Mouse (Mus musculus): ENCODE measurements at regions not wholly inside any gene's neighbourhood (a gene's known extent, or its start where the extent isn't known, plus 50 kb on each side); places are given as distances from the start of the nearest gene placed in this dataset.

- H3K36me3 ChIP-seq (replicated peaks; ENCODE audit: low read length), result no peaks in the 10 kb centered on the region
- H3K9me3 ChIP-seq, result peaks cover 16% of the 10 kb centered on the region
These were observed 241.9 kb downstream of the Sipa1l2 start for GRCm38 (mm10) chr8:125327551-125328262.

GRCm38 (mm10) chr8:125327006-125327405 lies 242.6 kb downstream of the Sipa1l2 start:
- no peaks in the 10 kb centered on the region for H3K36me3 ChIP-seq (replicated peaks; ENCODE audit: low read length)
- no peak overlapping the region for H3K4me3 ChIP-seq (replicated peaks)
- H3K9me3 ChIP-seq, result peaks cover 16% of the 10 kb centered on the region
- TF ChIP-seq FLI1 (IDR thresholded peaks at IDR 0.05; ENCODE audit: low read length), result no peak
- TF ChIP-seq GATA1 (IDR thresholded peaks at IDR 0.05; ENCODE audit: borderline replicate concordance, low read length), result no peak
- peaks cover 3% of the 10 kb centered on the region for H3K27me3 ChIP-seq (replicated peaks)
- no peaks in the 10 kb centered on the region for H3K4me1 ChIP-seq

More at GRCm38 (mm10) chr8:125327551-125328262, 241.9 kb downstream of the Sipa1l2 start:
- Histone ChIP-seq H3K4me3 (replicated peaks) (no peak overlapping the region), H3K27me3 (replicated peaks) (peaks cover 3% of the 10 kb centered on the region), H3K4me1 (no peaks in the 10 kb centered on the region)
- TF ChIP-seq FLI1 (IDR thresholded peaks at IDR 0.05; ENCODE audit: low read length) (no peak), GATA1 (IDR thresholded peaks at IDR 0.05; ENCODE audit: borderline replicate concordance, low read length) (no peak)

GRCm38 (mm10) chr8:125325736-125326135 lies 243.9 kb downstream of the Sipa1l2 start:
- peaks cover 13% of the 10 kb centered on the region for H3K9me3 ChIP-seq
- H3K36me3 ChIP-seq (replicated peaks; ENCODE audit: low read length), result no peaks in the 10 kb centered on the region
- peaks cover 3% of the 10 kb centered on the region for H3K27me3 ChIP-seq (replicated peaks)
- no peak overlapping the region for H3K4me3 ChIP-seq (replicated peaks)
- no peaks in the 10 kb centered on the region for H3K4me1 ChIP-seq
- TF ChIP-seq FLI1 (IDR thresholded peaks at IDR 0.05; ENCODE audit: low read length) (no peak), GATA1 (IDR thresholded peaks at IDR 0.05; ENCODE audit: borderline replicate concordance, low read length) (no peak)

GRCm38 (mm10) chr8:125322561-125322960 lies 247.0 kb downstream of the Sipa1l2 start:
- H3K9me3 ChIP-seq, result no peaks in the 10 kb centered on the region; the same call in 1 of the 2 replicates
- no peaks in the 10 kb centered on the region for H3K36me3 ChIP-seq (replicated peaks; ENCODE audit: low read length)
- TF ChIP-seq GATA1 (IDR thresholded peaks at IDR 0.05; ENCODE audit: borderline replicate concordance, low read length), result no peak
- no peak for TF ChIP-seq FLI1 (IDR thresholded peaks at IDR 0.05; ENCODE audit: low read length)
- H3K27me3 ChIP-seq (replicated peaks), result peaks cover 3% of the 10 kb centered on the region
- no peaks in the 10 kb centered on the region for H3K4me1 ChIP-seq
- H3K4me3 ChIP-seq (replicated peaks), result no peak overlapping the region

- Histone ChIP-seq H3K4me1 (no peaks in the 10 kb centered on the region), H3K36me3 (replicated peaks; ENCODE audit: low read length) (no peaks in the 10 kb centered on the region), H3K27me3 (replicated peaks) (peaks cover 8% of the 10 kb centered on the region), H3K9me3 (no peaks in the 10 kb centered on the region; the same call in 1 of the 2 replicates), H3K4me3 (replicated peaks) (no peak overlapping the region)
- TF ChIP-seq FLI1 (IDR thresholded peaks at IDR 0.05; ENCODE audit: low read length) (no peak), GATA1 (IDR thresholded peaks at IDR 0.05; ENCODE audit: borderline replicate concordance, low read length) (no peak)
These were observed 252.0 kb downstream of the Sipa1l2 start for GRCm38 (mm10) chr8:125317584-125317991.

- H3K4me1 ChIP-seq, result no peaks in the 10 kb centered on the region
- TF ChIP-seq GATA1 (IDR thresholded peaks at IDR 0.05; ENCODE audit: borderline replicate concordance, low read length) (no peak), FLI1 (IDR thresholded peaks at IDR 0.05; ENCODE audit: low read length) (no peak)
- no peaks in the 10 kb centered on the region; the same call in 1 of the 2 replicates for H3K9me3 ChIP-seq
- peaks cover 9% of the 10 kb centered on the region for H3K27me3 ChIP-seq (replicated peaks)
- no peaks in the 10 kb centered on the region for H3K36me3 ChIP-seq (replicated peaks; ENCODE audit: low read length)
- no peak overlapping the region for H3K4me3 ChIP-seq (replicated peaks)
These were observed 253.9 kb downstream of the Sipa1l2 start for GRCm38 (mm10) chr8:125315736-125316135.

- no peak for TF ChIP-seq GATA1 (IDR thresholded peaks at IDR 0.05; ENCODE audit: borderline replicate concordance, low read length)
- no peaks in the 10 kb centered on the region for H3K36me3 ChIP-seq (replicated peaks; ENCODE audit: low read length)
- H3K4me1 ChIP-seq, result no peaks in the 10 kb centered on the region
- H3K9me3 ChIP-seq, result no peaks in the 10 kb centered on the region; the same call in 1 of the 2 replicates
- peaks cover 12% of the 10 kb centered on the region for H3K27me3 ChIP-seq (replicated peaks)
- H3K4me3 ChIP-seq (replicated peaks), result no peak overlapping the region
These were observed 254.6 kb downstream of the Sipa1l2 start for GRCm38 (mm10) chr8:125314996-125315395.

GRCm38 (mm10) chr8:125314221-125314984 lies 255.2 kb downstream of the Sipa1l2 start:
- no peaks in the 10 kb centered on the region for H3K36me3 ChIP-seq (replicated peaks; ENCODE audit: low read length)
- no peak overlapping the region for H3K4me3 ChIP-seq (replicated peaks)
- no peaks in the 10 kb centered on the region; the same call in 1 of the 2 replicates for H3K9me3 ChIP-seq
- peaks cover 12% of the 10 kb centered on the region for H3K27me3 ChIP-seq (replicated peaks)
- no peaks in the 10 kb centered on the region for H3K4me1 ChIP-seq
- TF ChIP-seq FLI1 (IDR thresholded peaks at IDR 0.05; ENCODE audit: low read length), result no peak
- no peak for TF ChIP-seq GATA1 (IDR thresholded peaks at IDR 0.05; ENCODE audit: borderline replicate concordance, low read length)

- TF ChIP-seq GATA1 (IDR thresholded peaks at IDR 0.05; ENCODE audit: borderline replicate concordance, low read length) (no peak), FLI1 (IDR thresholded peaks at IDR 0.05; ENCODE audit: low read length) (no peak)
- peaks cover 15% of the 10 kb centered on the region for H3K27me3 ChIP-seq (replicated peaks)
- H3K4me3 ChIP-seq (replicated peaks), result no peak overlapping the region
- H3K36me3 ChIP-seq (replicated peaks; ENCODE audit: low read length), result no peaks in the 10 kb centered on the region
- H3K4me1 ChIP-seq, result no peaks in the 10 kb centered on the region
- peaks cover 4% of the 10 kb centered on the region for H3K9me3 ChIP-seq
These were observed 257.4 kb downstream of the Disc1 start for GRCm38 (mm10) chr8:125311228-125312053.

All from megakaryocyte, embryonic 14.5 days (primary cell).